Mouse (Mus musculus) ES-E14 (cell line): Measurements from ENCODE around the gene Plcd3.

Source experiments
- CHD2 ChIP-seq: IDR thresholded peaks from 2 replicates; pipeline ENCODE4 v1.6.1; 2014; ENCODE audit warnings: mild to moderate bottlenecking, low read depth, low read length, inconsistent platforms
- HCFC1 ChIP-seq: IDR thresholded peaks from 2 replicates; pipeline ENCODE4 v1.6.1; 2012; ENCODE audit warnings: low read length, inconsistent platforms, borderline replicate concordance; ENCODE audit not compliant: insufficient read depth
- MAFK ChIP-seq: IDR thresholded peaks from 2 replicates; pipeline ENCODE4 v1.6.1; 2014; ENCODE audit warnings: mild to moderate bottlenecking, low read depth, low read length, inconsistent platforms; ENCODE audit not compliant: insufficient read depth
- ZC3H11A ChIP-seq: IDR thresholded peaks from 2 replicates; pipeline ENCODE4 v1.6.1; 2012; ENCODE audit warnings: low read depth, mild to moderate bottlenecking, inconsistent platforms, low read length, borderline replicate concordance
- ZNF384 ChIP-seq: IDR thresholded peaks from 2 replicates; pipeline ENCODE4 v1.6.1; 2012; ENCODE audit warnings: low read depth, low read length, inconsistent platforms

- TF ChIP-seq ZNF384 (no peak), HCFC1 (no peak), CHD2 (no peak), ZC3H11A (no peak), MAFK (no peak)
Observed at GRCm38 (mm10) chr11:103046286-103046685, 55.2 kb downstream of the Plcd3 start.
